Mouse (Mus musculus) olfactory bulb, adult 2 months (tissue): ENCODE measurements around the gene H13.

Experiments
- CTCF ChIP-seq: fragments of 200-500 bp; IDR thresholded peaks from 2 replicates; pipeline ENCODE4 v1.5.1; 2012; ENCODE audit warnings: low read depth, mild to moderate bottlenecking, low read length, moderate library complexity; ENCODE audit not compliant: insufficient read depth
- POLR2A ChIP-seq: fragments of 200-500 bp; IDR thresholded peaks from 2 replicates; pipeline ENCODE4 v1.6.1; 2012; ENCODE audit warnings: mild to moderate bottlenecking, low read depth, low read length, moderate library complexity; ENCODE audit not compliant: insufficient read depth

DNA sequence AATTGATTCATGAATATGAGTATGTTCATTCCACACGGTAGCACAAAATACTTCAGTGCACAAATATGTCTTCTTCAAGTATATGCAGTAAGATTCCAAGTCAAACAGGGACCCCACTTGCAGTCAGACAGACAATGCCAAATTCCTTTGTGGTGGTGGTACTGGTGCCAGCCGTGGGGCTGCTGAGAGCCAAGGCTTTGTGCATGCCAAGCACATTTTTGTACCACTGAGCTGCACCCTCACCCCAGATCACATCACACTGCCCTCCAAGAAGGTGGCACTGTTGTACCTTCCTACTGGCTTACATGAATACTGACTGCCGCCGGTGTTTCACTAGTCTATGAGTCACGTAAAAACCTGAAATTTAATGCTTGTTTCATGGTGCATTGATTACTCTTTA, 9.7 kb downstream of the H13 start:
- TF ChIP-seq CTCF (no peak), POLR2A (no peak)
